Mouse (Mus musculus): ENCODE results near the gene Naa38. TPM values are rescaled to one million over a fixed set of nuclear protein-coding genes. Genes with fewer than 3 reads are reported as not detected.

Gene Naa38
- polyA plus RNA-seq, 1 experiment from 2014 or later, result 136 TPM

Other genes with a start within 250 kb of the Naa38 start
- gene Alox12b, start 238.5 kb upstream of the Naa38 start, polyA plus RNA-seq (2016; fragmentation: Nextera tagmentation; extraction: Ambion mirVana), result 0.05 TPM in 1 of 2 replicates, not detected in the other
- 0.10 TPM in 1 of 2 replicates, not detected in the other for gene Alox8, start 197.6 kb upstream of the Naa38 start, polyA plus RNA-seq (2016; fragmentation: Nextera tagmentation; extraction: Ambion mirVana)
- gene Gucy2e, start 158.5 kb upstream of the Naa38 start, polyA plus RNA-seq (2016; fragmentation: Nextera tagmentation; extraction: Ambion mirVana), result 0.04 and 0.06 TPM in 2 replicates
- 37.7 and 44.2 TPM in 2 replicates for gene Cntrob, start 71.7 kb upstream of the Naa38 start, polyA plus RNA-seq (2016; fragmentation: Nextera tagmentation; extraction: Ambion mirVana)
- gene Trappc1, start 71.5 kb upstream of the Naa38 start, polyA plus RNA-seq (2016; fragmentation: Nextera tagmentation; extraction: Ambion mirVana), result 170 and 179 TPM in 2 replicates
- gene Kcnab3, start 69.2 kb upstream of the Naa38 start, polyA plus RNA-seq (2016; fragmentation: Nextera tagmentation; extraction: Ambion mirVana), result 1.1 and 1.2 TPM in 2 replicates
- 17.0 and 19.7 TPM in 2 replicates for gene Rnf227, start 55.0 kb upstream of the Naa38 start, polyA plus RNA-seq (2016; fragmentation: Nextera tagmentation; extraction: Ambion mirVana)
- 40.7 and 44.9 TPM in 2 replicates for gene Chd3, start 26.1 kb upstream of the Naa38 start, polyA plus RNA-seq (2016; fragmentation: Nextera tagmentation; extraction: Ambion mirVana)
- 47.3 and 54.6 TPM in 2 replicates for gene Cyb5d1, start 144 bp downstream of the Naa38 start, polyA plus RNA-seq (2016; fragmentation: Nextera tagmentation; extraction: Ambion mirVana)
- gene Tmem88, start 2.7 kb downstream of the Naa38 start, polyA plus RNA-seq (2016; fragmentation: Nextera tagmentation; extraction: Ambion mirVana), result 23.3 and 23.4 TPM in 2 replicates
- 31.7 TPM in 2 replicates for gene Kdm6b, start 18.2 kb downstream of the Naa38 start, polyA plus RNA-seq (2016; fragmentation: Nextera tagmentation; extraction: Ambion mirVana)
- 1.5 TPM in 2 replicates for gene Dnah2, start 153.6 kb downstream of the Naa38 start, polyA plus RNA-seq (2016; fragmentation: Nextera tagmentation; extraction: Ambion mirVana)
- gene Efnb3, start 164.7 kb downstream of the Naa38 start, polyA plus RNA-seq (2016; fragmentation: Nextera tagmentation; extraction: Ambion mirVana), result 27.9 and 28.7 TPM in 2 replicates
- gene Wrap53, start 184.8 kb downstream of the Naa38 start, polyA plus RNA-seq (2016; fragmentation: Nextera tagmentation; extraction: Ambion mirVana), result 46.4 and 51.1 TPM in 2 replicates
- 192 and 194 TPM in 2 replicates for gene Trp53, start 184.9 kb downstream of the Naa38 start, polyA plus RNA-seq (2016; fragmentation: Nextera tagmentation; extraction: Ambion mirVana)
- 4.3 and 4.6 TPM in 2 replicates for gene Atp1b2, start 210.5 kb downstream of the Naa38 start, polyA plus RNA-seq (2016; fragmentation: Nextera tagmentation; extraction: Ambion mirVana)
- not detected in 2 replicates for gene Shbg, start 222.4 kb downstream of the Naa38 start, polyA plus RNA-seq (2016; fragmentation: Nextera tagmentation; extraction: Ambion mirVana)
- 13.7 and 15.4 TPM in 2 replicates for gene Sat2, start 226.5 kb downstream of the Naa38 start, polyA plus RNA-seq (2016; fragmentation: Nextera tagmentation; extraction: Ambion mirVana)
- 32.5 and 34.6 TPM in 2 replicates for gene Fxr2, start 237.5 kb downstream of the Naa38 start, polyA plus RNA-seq (2016; fragmentation: Nextera tagmentation; extraction: Ambion mirVana)

All from forebrain, embryonic 10.5 days (tissue).